Mouse (Mus musculus): ENCODE results near the gene 6030468B19Rik.

Gene 6030468B19Rik

DNA sequence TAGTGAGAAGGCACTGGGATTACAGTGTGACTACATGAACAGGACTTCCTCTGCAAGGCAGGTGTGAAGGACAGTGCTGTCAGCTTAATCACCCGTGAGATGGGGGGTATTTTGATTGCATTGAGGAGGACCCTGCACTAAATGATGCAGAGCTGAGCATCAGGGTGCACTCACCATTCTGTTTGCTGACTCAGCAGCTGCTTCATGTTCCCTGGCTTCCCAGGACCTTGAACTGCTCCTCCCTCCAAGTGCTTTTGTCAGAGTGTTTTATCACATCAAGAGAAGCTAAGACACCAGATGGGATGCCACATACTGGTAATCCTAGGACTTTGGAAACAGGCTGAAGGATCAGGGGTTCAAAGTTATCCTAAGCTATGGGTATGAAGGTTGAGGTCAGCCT is 58.5 kb downstream of the 6030468B19Rik start:
- 95% methylated on average over 1 of the region's 1 CpGs for WGBS
